Mouse (Mus musculus) ES-E14 (cell line): Measurements from ENCODE around the gene Sphk1.

Source experiments
- HCFC1 ChIP-seq: IDR thresholded peaks from 2 replicates; pipeline ENCODE4 v1.6.1; 2012; ENCODE audit warnings: low read length, inconsistent platforms, borderline replicate concordance; ENCODE audit not compliant: insufficient read depth
- ZNF384 ChIP-seq: IDR thresholded peaks from 2 replicates; pipeline ENCODE4 v1.6.1; 2012; ENCODE audit warnings: low read depth, low read length, inconsistent platforms

DNA sequence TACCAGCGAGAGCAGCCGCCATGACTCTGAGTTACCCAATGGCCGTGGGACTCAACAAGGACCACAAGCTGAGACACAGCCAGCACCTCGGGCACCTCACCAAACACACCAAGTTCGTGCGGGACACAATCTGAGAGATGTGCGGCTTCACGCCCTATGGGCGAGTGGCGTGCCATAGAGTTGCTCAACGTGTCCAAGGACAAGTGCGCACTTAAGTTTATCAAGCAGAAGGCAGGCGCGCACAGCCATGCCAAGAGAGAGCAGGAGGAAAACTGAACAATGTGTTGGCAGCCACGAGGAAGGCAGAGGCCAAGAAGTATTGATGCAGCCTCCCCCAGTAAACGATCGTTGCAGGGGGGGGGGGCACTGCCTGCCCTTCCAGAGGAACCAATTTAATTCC lies 26.2 kb upstream of the Sphk1 start:
- no peak for TF ChIP-seq ZNF384
- no peak for TF ChIP-seq HCFC1
